Mouse (Mus musculus) embryonic facial prominence, embryonic 11.5 days (tissue): Measurements from ENCODE around the gene Neurl1a. TPM values are rescaled to one million over a fixed set of nuclear protein-coding genes. Genes with fewer than 3 reads are reported as not detected.

Experiments
- ATAC-seq: fragments of 200-750 bp; cut with Nextera tagmentation; replicated peaks from 2 replicates; pipeline ENCODE4 v1.8.0; 2017; ENCODE audit warnings: low read depth; ENCODE audit not compliant: insufficient number of reproducible peaks, low FRiP score, low TSS enrichment
- DNase-seq: peaks from one replicate; pipeline ENCODE4 v3.0.0-alpha.2; 2015; ENCODE audit warnings: low spot score
- H3K27ac ChIP-seq: fragments of 300-500 bp; sonication (generic); replicated peaks from 2 replicates; pipeline ENCODE4 v1.5.1; 2014; ENCODE audit warnings: mild to moderate bottlenecking, low read depth, low read length, control low read depth
- H3K27me3 ChIP-seq: fragments of 300-500 bp; sonication (generic); 2 replicates; pipeline ENCODE4 v1.6.1; 2014; ENCODE audit warnings: mild to moderate bottlenecking, low read length, moderate library complexity, mixed read lengths; ENCODE audit not compliant: control insufficient read depth, insufficient read depth
- H3K36me3 ChIP-seq: fragments of 300-500 bp; sonication (generic); replicated peaks from 2 replicates; pipeline ENCODE4 v1.6.1; 2014; ENCODE audit warnings: low read depth, mild to moderate bottlenecking, low read length, moderate library complexity, mixed read lengths; ENCODE audit not compliant: control insufficient read depth, insufficient read depth
- H3K4me1 ChIP-seq: fragments of 300-500 bp; sonication (generic); 2 replicates; pipeline ENCODE4 v1.6.1; 2014; ENCODE audit warnings: low read length, mixed read lengths; ENCODE audit not compliant: control insufficient read depth, insufficient read depth
- H3K4me2 ChIP-seq: fragments of 300-500 bp; sonication (generic); 2 replicates; pipeline ENCODE4 v1.6.1; 2014; ENCODE audit warnings: low read depth, mild to moderate bottlenecking, control low read depth, low read length, moderate library complexity
- H3K4me3 ChIP-seq: fragments of 300-500 bp; sonication (generic); 2 replicates; pipeline ENCODE4 v1.5.1; 2014; ENCODE audit warnings: low read depth, low read length, control low read depth
- H3K9ac ChIP-seq: fragments of 300-500 bp; sonication (generic); replicated peaks from 2 replicates; pipeline ENCODE4 v1.6.1; 2014; ENCODE audit warnings: mild to moderate bottlenecking, control low read depth, low read length
- H3K9me3 ChIP-seq: fragments of 300-500 bp; sonication (generic); replicated peaks from 2 replicates; pipeline ENCODE4 v1.6.1; 2016; ENCODE audit warnings: mild to moderate bottlenecking, low read length, inconsistent platforms, mixed read lengths; ENCODE audit not compliant: control insufficient read depth
- WGBS: fragments of 180-500 bp; shearing (Covaris S2); extraction: QIAGEN DNeasy Blood & Tissue Kit; methylation state at CpG from one replicate; pipeline ENCODE4 v1.1.7; 2014; 5-methylcytosine and 5-hydroxymethylcytosine counted together
- polyA plus RNA-seq: library from polyadenylated mRNA; unstranded; fragments of >200 nt; fragmentation: Nextera tagmentation; extraction: Ambion mirVana; gene quantifications from 2 replicates; pipeline ENCODE4 v1.2.1, GENCODE M21; 2014

The Neurl1a gene
- polyA plus RNA-seq, 1 experiment from 2014 or later = 2.9 TPM

DNA sequence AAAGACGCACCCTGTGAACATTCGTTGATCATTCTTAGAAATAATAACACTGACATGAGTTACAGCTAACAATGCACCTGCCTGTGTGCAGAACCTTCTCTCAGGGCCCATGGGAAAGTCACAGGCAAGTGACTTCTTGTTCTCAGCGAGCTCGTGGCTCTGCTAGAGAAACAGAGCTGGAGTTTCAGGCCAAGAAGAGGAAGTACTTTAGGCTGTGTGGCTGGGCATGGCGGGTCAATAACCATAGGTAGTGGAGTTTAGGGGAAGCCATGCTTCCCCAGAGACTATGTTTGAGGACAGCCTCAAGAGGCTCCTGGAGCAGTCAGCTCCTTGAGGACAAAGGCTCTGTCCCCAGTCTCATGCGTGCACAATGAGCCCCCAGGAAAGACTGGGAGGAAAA is 77.3 kb downstream of the Neurl1a start:
- Histone ChIP-seq H3K9ac (no peak overlapping the region), H3K27me3 (peaks cover 29% of the 10 kb centered on the region)
- 79% methylated on average over 6 of the region's 6 CpGs for WGBS

DNA sequence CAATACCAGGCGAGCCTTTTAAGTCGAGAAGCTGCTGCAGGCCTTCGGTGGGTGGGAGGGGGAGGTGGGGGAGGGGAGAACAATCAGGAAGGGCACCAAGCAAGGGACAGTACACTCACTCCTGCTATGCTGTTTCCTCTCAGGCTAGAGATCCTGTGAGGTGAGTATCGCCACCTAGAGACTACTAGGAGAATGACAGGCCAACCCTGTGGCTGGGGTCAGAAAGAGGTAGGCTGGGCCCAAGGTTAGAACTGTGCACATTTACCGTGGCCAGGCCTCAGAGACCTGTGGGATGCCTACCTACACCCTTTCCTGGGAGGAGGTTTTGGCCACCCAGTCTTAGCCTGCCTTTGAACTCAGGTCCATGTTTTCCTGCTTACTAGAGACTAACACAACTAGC is 81.0 kb downstream of the Neurl1a start:
- Histone ChIP-seq H3K36me3 (no peaks in the 10 kb centered on the region), H3K9ac (no peak overlapping the region), H3K9me3 (no peaks in the 10 kb centered on the region), H3K4me1 (no peaks in the 10 kb centered on the region), H3K4me3 (no peak overlapping the region), H3K4me2 (no peak overlapping the region), H3K27me3 (no peaks in the 10 kb centered on the region), H3K27ac (no peak overlapping the region)
- DNase-seq = peak; percentile 76
- peak; percentile 37; the same call in 1 of the 2 replicates for ATAC-seq
- 5% methylated on average over 5 of the region's 5 CpGs for WGBS

More for the DNA sequence above, 77.3 kb downstream of the Neurl1a start:
- H3K4me3 ChIP-seq = no peak overlapping the region
- H3K4me1 ChIP-seq = peaks cover 5% of the 10 kb centered on the region
- DNase-seq (no peak), ATAC-seq (no peak)
- H3K9me3 ChIP-seq = no peaks in the 10 kb centered on the region
- H3K27ac ChIP-seq = no peak overlapping the region
- H3K36me3 ChIP-seq = no peaks in the 10 kb centered on the region
- H3K4me2 ChIP-seq = no peak overlapping the region

GRCm38 (mm10) chr19:47261196-47261595 is 82.6 kb downstream of the Neurl1a start:
- H3K9ac ChIP-seq = no peak overlapping the region
- 84% methylated on average over 8 of the region's 8 CpGs for WGBS
- H3K4me2 ChIP-seq = no peak overlapping the region
- H3K27ac ChIP-seq = no peak overlapping the region
- no peaks in the 10 kb centered on the region for H3K9me3 ChIP-seq
- H3K27me3 ChIP-seq = no peaks in the 10 kb centered on the region
- no peaks in the 10 kb centered on the region for H3K36me3 ChIP-seq
- H3K4me3 ChIP-seq = no peak overlapping the region
- no peaks in the 10 kb centered on the region for H3K4me1 ChIP-seq
- no peak for DNase-seq
- no peak for ATAC-seq

- peaks cover 6% of the 10 kb centered on the region for H3K36me3 ChIP-seq
- no peaks in the 10 kb centered on the region for H3K9me3 ChIP-seq
- no peaks in the 10 kb centered on the region for H3K4me1 ChIP-seq
- H3K4me3 ChIP-seq = no peak overlapping the region
- H3K27ac ChIP-seq = no peak overlapping the region
- DNase-seq (no peak), ATAC-seq (no peak)
- H3K27me3 ChIP-seq = no peaks in the 10 kb centered on the region
- WGBS = 94% methylated on average over 8 of the region's 8 CpGs
- H3K9ac ChIP-seq = no peak overlapping the region
- no peak overlapping the region for H3K4me2 ChIP-seq
Observed at GRCm38 (mm10) chr19:47263621-47264020, 85.0 kb downstream of the Neurl1a start.

DNA sequence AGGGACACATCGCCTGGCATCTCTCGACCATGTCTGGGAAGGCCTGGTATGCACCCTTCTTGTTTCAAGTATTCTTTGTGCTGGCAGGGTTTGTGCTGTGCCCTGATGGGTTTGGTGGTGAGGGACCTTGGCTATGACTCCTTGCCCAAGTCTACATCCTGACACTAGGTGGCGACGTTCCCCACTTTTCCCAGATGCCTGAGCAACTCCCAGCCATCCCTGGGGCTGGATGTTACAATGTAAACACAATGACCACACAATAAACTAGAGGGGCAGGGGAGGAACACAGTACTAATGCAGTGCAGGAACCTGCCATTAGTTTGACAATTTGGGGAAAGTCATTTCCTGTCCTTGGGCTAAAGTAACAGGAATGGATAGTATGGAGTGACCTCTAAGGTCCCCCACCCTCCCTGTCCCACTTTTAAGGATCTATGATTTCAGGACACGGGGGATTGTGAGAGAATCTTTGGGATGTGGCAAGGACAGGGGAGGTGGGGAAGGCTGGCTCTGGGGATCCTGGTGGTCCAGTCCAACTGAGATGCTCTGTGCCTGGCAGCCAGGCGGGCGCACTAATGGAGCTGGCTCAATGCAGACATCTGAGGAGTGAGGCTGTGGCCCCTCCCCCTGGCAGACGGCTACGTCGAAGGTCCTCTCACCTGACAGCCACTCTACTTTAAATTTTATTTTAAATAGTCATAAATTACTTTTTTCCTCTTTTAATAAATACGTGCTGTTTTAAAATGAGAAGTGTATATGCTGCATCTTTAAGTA is 85.9 kb downstream of the Neurl1a start:
- Histone ChIP-seq H3K9ac (no peak overlapping the region), H3K4me1 (no peaks in the 10 kb centered on the region), H3K9me3 (no peaks in the 10 kb centered on the region), H3K4me2 (no peak overlapping the region), H3K36me3 (peaks cover 9% of the 10 kb centered on the region), H3K27me3 (no peaks in the 10 kb centered on the region), H3K4me3 (no peak overlapping the region), H3K27ac (no peak overlapping the region)
- ATAC-seq = peak; percentile 46; the same call in 1 of the 2 replicates
- DNase-seq = peak; percentile 83
- 48% methylated on average over 11 of the region's 11 CpGs for WGBS

DNA sequence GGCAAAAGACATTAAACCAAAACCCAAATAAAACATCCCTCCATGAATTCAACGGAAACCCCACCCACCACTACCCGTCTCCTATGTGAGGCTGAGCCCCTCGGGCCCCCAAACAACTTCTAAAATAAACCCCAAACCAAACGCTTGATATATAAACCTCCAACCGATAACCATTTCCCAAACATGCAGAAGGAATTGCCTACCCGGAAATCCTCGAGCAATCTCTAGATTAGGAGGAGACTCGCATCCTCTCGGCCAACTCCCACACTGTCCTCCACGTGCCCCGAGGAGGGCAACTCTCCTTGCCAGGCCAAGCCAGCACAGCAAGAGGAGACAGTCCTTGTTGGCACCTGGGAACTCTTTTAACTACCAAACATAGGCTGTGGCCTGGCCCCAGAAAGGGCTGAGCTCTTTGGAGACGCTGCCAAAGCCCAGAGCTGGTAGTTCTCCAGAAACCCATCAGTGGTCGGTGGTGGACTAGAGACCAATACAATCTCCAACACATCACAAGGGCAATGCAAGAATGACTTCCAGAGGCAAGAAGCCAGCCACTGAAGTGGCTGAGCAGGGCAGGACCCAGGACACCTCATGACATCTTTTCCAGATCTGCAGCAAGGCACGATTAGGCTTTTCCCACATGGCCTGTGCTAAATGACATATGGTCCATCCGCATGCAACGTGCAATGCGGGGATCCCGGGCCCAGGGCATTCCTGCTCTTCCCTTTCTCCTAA is 87.6 kb downstream of the Neurl1a start:
- no peak overlapping the region for H3K4me3 ChIP-seq
- H3K4me1 ChIP-seq = no peaks in the 10 kb centered on the region
- no peak overlapping the region for H3K4me2 ChIP-seq
- no peak overlapping the region for H3K9ac ChIP-seq
- H3K9me3 ChIP-seq = no peaks in the 10 kb centered on the region
- WGBS = 88% methylated on average over 18 of the region's 18 CpGs
- no peak overlapping the region for H3K27ac ChIP-seq
- ATAC-seq = no peak
- H3K27me3 ChIP-seq = no peaks in the 10 kb centered on the region
- DNase-seq = no peak
- H3K36me3 ChIP-seq = peaks cover 9% of the 10 kb centered on the region

- no peak for ATAC-seq
Observed at GRCm38 (mm10) chr19:47267066-47267465, 88.4 kb downstream of the Neurl1a start.

GRCm38 (mm10) chr19:47269729-47270128 is 91.1 kb downstream of the Neurl1a start:
- 46% methylated on average over 8 of the region's 8 CpGs for WGBS
- Histone ChIP-seq H3K36me3 (peaks cover 17% of the 10 kb centered on the region), H3K9me3 (no peaks in the 10 kb centered on the region), H3K27ac (no peak overlapping the region), H3K9ac (no peak overlapping the region), H3K27me3 (no peaks in the 10 kb centered on the region), H3K4me1 (no peaks in the 10 kb centered on the region), H3K4me2 (no peak overlapping the region), H3K4me3 (no peak overlapping the region)
- DNase-seq (peak; percentile 53), ATAC-seq (no peak)

More at GRCm38 (mm10) chr19:47267066-47267465, 88.4 kb downstream of the Neurl1a start:
- no peak overlapping the region for H3K27ac ChIP-seq
- H3K4me3 ChIP-seq = no peak overlapping the region
- H3K36me3 ChIP-seq = peaks cover 9% of the 10 kb centered on the region
- H3K9ac ChIP-seq = no peak overlapping the region
- 92% methylated on average over 21 of the region's 21 CpGs for WGBS
- H3K4me1 ChIP-seq = no peaks in the 10 kb centered on the region
- DNase-seq = no peak
- no peaks in the 10 kb centered on the region for H3K9me3 ChIP-seq
- H3K4me2 ChIP-seq = no peak overlapping the region
- no peaks in the 10 kb centered on the region for H3K27me3 ChIP-seq
